Mouse (Mus musculus) heart, adult 2 months (tissue): ENCODE measurements around the gene Ngdn. TPM values are rescaled to one million over a fixed set of nuclear protein-coding genes. Genes with fewer than 3 reads are reported as not detected.
A peak's percentile ranks its signal among the peaks of the same experiment; 100 is the strongest.
"Not testable (repeated sequence)": the region's sequence is repeated elsewhere in the genome, so short reads cannot be mapped to it uniquely, and the experiment has no call there.

ENCODE experiments used
- DNase-seq, 2 experiments: peaks; one replicate each; pipeline ENCODE4 v3.0.0; 2021
- H3K27ac ChIP-seq: fragments of 200-600 bp; 2 replicates; pipeline ENCODE4 v1.8.1; 2022
- H3K27me3 ChIP-seq: fragments of 200-500 bp; 2 replicates; pipeline ENCODE4 v1.6.1; 2012; ENCODE audit warnings: mild to moderate bottlenecking, low read length, inconsistent platforms, mixed read lengths; ENCODE audit not compliant: control insufficient read depth, insufficient read depth
- H3K36me3 ChIP-seq: fragments of 200-500 bp; 2 replicates; pipeline ENCODE4 v1.6.1; 2012; ENCODE audit warnings: low read length, inconsistent platforms; ENCODE audit not compliant: control insufficient read depth, insufficient read depth
- H3K4me1 ChIP-seq: fragments of 200-500 bp; 2 replicates; pipeline ENCODE4 v1.6.1; 2011; ENCODE audit warnings: low read length; ENCODE audit not compliant: control insufficient read depth, insufficient read depth
- H3K4me3 ChIP-seq: fragments of 200-600 bp; 2 replicates; pipeline ENCODE4 v1.8.1; 2022
- H3K79me2 ChIP-seq: fragments of 200-500 bp; replicated peaks from 2 replicates; pipeline ENCODE4 v1.6.1; 2012; ENCODE audit warnings: mild to moderate bottlenecking, inconsistent platforms, low read length, moderate library complexity, mixed read lengths; ENCODE audit not compliant: control insufficient read depth, insufficient read depth
- H3K9ac ChIP-seq: fragments of 200-500 bp; 2 replicates; pipeline ENCODE4 v1.6.1; 2012; ENCODE audit warnings: low read depth, mild to moderate bottlenecking, control low read depth, inconsistent platforms, low read length, mixed read lengths
- CTCF ChIP-seq: fragments of 200-600 bp; IDR thresholded peaks from 2 replicates; pipeline ENCODE4 v1.8.1; 2022; ENCODE audit warnings: antibody characterized with exemption, mild to moderate bottlenecking, moderate library complexity
- EP300 ChIP-seq: fragments of 200-500 bp; IDR thresholded peaks from 2 replicates; pipeline ENCODE4 v1.6.1; 2011; ENCODE audit warnings: low read depth, low read length, control low read depth; ENCODE audit not compliant: insufficient read depth
- POLR2A ChIP-seq: fragments of 200-500 bp; IDR thresholded peaks from 2 replicates; pipeline ENCODE4 v1.6.1; 2011; ENCODE audit warnings: mild to moderate bottlenecking, low read depth, low read length, control low read depth; ENCODE audit not compliant: insufficient read depth
- WGBS: fragments of 180-500 bp; shearing (Covaris S2); methylation state at CpG from one replicate; pipeline ENCODE4 v1.1.7; 2018; 5-methylcytosine and 5-hydroxymethylcytosine counted together
- intact Hi-C: fragments of 180-260 bp; cut with DNase I; formaldehyde crosslinking; loops from one replicate; pipeline ENCODE4 v1.15.1; 2025
- polyA plus RNA-seq: library from polyadenylated mRNA; depleted of rRNA; stranded (reverse); fragments of >200 nt; gene quantifications from 2 replicates; pipeline ENCODE4 v1.2.3, GENCODE M21; 2012
- total RNA-seq, 2 experiments: library from RNA; stranded (reverse); gene quantifications; 2 replicates each; pipeline ENCODE4 v1.2.3; 2021

Ngdn gene
- total and polyA plus RNA-seq, 3 experiments = 10.1 to 28.9 (median 25.9) TPM

GRCm38 (mm10) chr14:55025527-55025926, 10.3 kb downstream of the Ngdn start:
- WGBS = 82% methylated on average over 5 of the region's 5 CpGs
- Histone ChIP-seq H3K9ac (no peak overlapping the region), H3K79me2 (no peaks in the 10 kb centered on the region), H3K4me3 (no peak overlapping the region), H3K4me1 (no peaks in the 10 kb centered on the region), H3K36me3 (no peaks in the 10 kb centered on the region), H3K27me3 (no peaks in the 10 kb centered on the region), H3K27ac (no peak overlapping the region)
- no peak for TF ChIP-seq POLR2A
- TF ChIP-seq CTCF = peak; percentile 17; the same call in 1 of the 2 replicates
- no peak for DNase-seq
- intact Hi-C loops = loop anchor here (2.0 kb wide), 2 partner anchors 53 to 73 kb away; no protein-coding TSS in a partner anchor

- no peaks in the 10 kb centered on the region for H3K79me2 ChIP-seq
- WGBS = 10% methylated on average over 5 of the region's 5 CpGs
These were observed 12.0 kb downstream of the Ngdn start for GRCm38 (mm10) chr14:55027251-55027650.

GRCm38 (mm10) chr14:55027653-55028052, 12.4 kb downstream of the Ngdn start:
- H3K4me1 ChIP-seq = no peaks in the 10 kb centered on the region
- no peak overlapping the region for H3K9ac ChIP-seq
- no peak overlapping the region for H3K27ac ChIP-seq
- no peaks in the 10 kb centered on the region for H3K27me3 ChIP-seq
- TF ChIP-seq CTCF (peak; percentile 19; the same call in 1 of the 2 replicates), EP300 (no peak), POLR2A (no peak)
- intact Hi-C loops = no loop called here
- no peak overlapping the region for H3K4me3 ChIP-seq
- WGBS = 24% methylated on average over 6 of the region's 6 CpGs
- H3K36me3 ChIP-seq = no peaks in the 10 kb centered on the region
- DNase-seq = no peak
- no peaks in the 10 kb centered on the region for H3K79me2 ChIP-seq

More at GRCm38 (mm10) chr14:55027251-55027650, 12.0 kb downstream of the Ngdn start:
- no peak overlapping the region for H3K9ac ChIP-seq
- H3K36me3 ChIP-seq = no peaks in the 10 kb centered on the region
- DNase-seq = no peak
- no peak for TF ChIP-seq POLR2A
- TF ChIP-seq CTCF = no peak
- no peak for TF ChIP-seq EP300
- intact Hi-C loops = no loop called here
- no peaks in the 10 kb centered on the region for H3K27me3 ChIP-seq
- H3K27ac ChIP-seq = no peak overlapping the region
- no peaks in the 10 kb centered on the region for H3K4me1 ChIP-seq
- H3K4me3 ChIP-seq = no peak overlapping the region

- no peak for DNase-seq
- 39% methylated on average over 5 of the region's 5 CpGs for WGBS
- no peak for TF ChIP-seq CTCF
- TF ChIP-seq EP300 = no peak
- no peak for TF ChIP-seq POLR2A
These were observed 13.1 kb downstream of the Ngdn start for GRCm38 (mm10) chr14:55028333-55028835.

GRCm38 (mm10) chr14:55029034-55029698, 13.9 kb downstream of the Ngdn start:
- Histone ChIP-seq H3K27me3 (no peaks in the 10 kb centered on the region), H3K4me1 (no peaks in the 10 kb centered on the region), H3K27ac (no peak overlapping the region), H3K36me3 (no peaks in the 10 kb centered on the region), H3K9ac (no peak overlapping the region), H3K4me3 (no peak overlapping the region), H3K79me2 (no peaks in the 10 kb centered on the region)
- TF ChIP-seq POLR2A (no peak), CTCF (peak; percentile 63), EP300 (no peak)
- DNase-seq = no peak
- 21% methylated on average over 11 of the region's 11 CpGs for WGBS
- intact Hi-C loops = no loop called here

More at GRCm38 (mm10) chr14:55028333-55028835, 13.1 kb downstream of the Ngdn start:
- H3K4me1 ChIP-seq = no peaks in the 10 kb centered on the region
- H3K4me3 ChIP-seq = no peak overlapping the region
- no peak overlapping the region for H3K9ac ChIP-seq
- intact Hi-C loops = no loop called here
- no peak overlapping the region for H3K27ac ChIP-seq
- H3K27me3 ChIP-seq = no peaks in the 10 kb centered on the region
- H3K36me3 ChIP-seq = no peaks in the 10 kb centered on the region
- no peaks in the 10 kb centered on the region for H3K79me2 ChIP-seq

GRCm38 (mm10) chr14:55032695-55033225, 17.5 kb downstream of the Ngdn start:
- Histone ChIP-seq H3K4me1 (no peaks in the 10 kb centered on the region), H3K36me3 (no peaks in the 10 kb centered on the region), H3K27ac (no peak overlapping the region), H3K9ac (no peak overlapping the region), H3K4me3 (no peak overlapping the region), H3K79me2 (no peaks in the 10 kb centered on the region), H3K27me3 (no peaks in the 10 kb centered on the region)
- 40% methylated on average over 19 of the region's 19 CpGs for WGBS
- intact Hi-C loops = no loop called here
- DNase-seq = no peak
- TF ChIP-seq EP300 (no peak), CTCF (no peak), POLR2A (no peak)

- DNase-seq, H3K4me3 ChIP-seq, H3K36me3 ChIP-seq, H3K27ac ChIP-seq, H3K9ac ChIP-seq, H3K27me3 ChIP-seq, H3K79me2 ChIP-seq, H3K4me1 ChIP-seq, intact Hi-C loops: not testable (repeated sequence)
- 39% methylated on average over 2 of the region's 2 CpGs for WGBS
These were observed 28.4 kb downstream of the Ngdn start for GRCm38 (mm10) chr14:55043694-55044093.
